Mouse (Mus musculus) mature B cell (primary cell): ENCODE data around the gene Ppm1n.

Experiments used
- in situ Hi-C: fragments of 300-500 bp; cut with MboI; formaldehyde crosslinking; loops from 2 replicates; pipeline ENCODE4 v1.14.3; 2019

The Ppm1n gene

GRCm38 (mm10) chr7:19282791-19283405 lies 3.0 kb upstream of the Ppm1n start:
- in situ Hi-C loops: loop anchor here (5.0 kb wide), 1 partner anchor 51 kb away; no protein-coding TSS in a partner anchor

GRCm38 (mm10) chr7:19282385-19282784 lies 2.5 kb upstream of the Ppm1n start, which contains the start of gene Rtn2:
TSS of gene Rtn2 (plus strand) at chr7:19282624.
- in situ Hi-C loops: loop anchor here (5.0 kb wide), 1 partner anchor 50 kb away; no protein-coding TSS in a partner anchor

DNA sequence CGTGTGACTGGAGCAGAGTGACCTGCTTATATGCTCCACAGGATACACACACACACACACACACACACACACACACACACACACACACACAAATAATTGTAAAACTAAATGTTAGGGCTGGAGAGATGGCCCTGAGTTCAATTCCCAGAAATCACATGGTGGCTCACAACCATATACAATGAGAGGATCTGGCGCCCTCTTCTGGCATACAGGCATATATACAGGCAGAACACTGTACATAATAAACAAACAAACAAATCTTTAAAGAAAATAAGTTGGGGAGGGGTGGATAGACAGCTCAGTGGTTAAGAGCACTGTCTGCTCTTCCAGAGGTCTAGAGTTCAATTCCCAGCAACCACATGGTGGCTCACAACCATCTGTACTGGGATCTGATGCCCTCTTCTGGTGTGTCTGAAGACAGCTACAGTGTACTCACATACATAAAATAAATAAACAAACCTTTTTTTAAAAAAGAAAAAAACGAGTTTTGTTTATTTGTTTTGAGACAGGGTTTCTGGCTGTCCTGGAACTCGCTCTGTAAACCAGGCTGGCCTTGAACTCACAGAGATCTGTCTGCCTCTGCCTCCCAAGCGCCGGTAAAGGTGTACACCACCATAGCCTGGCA lies 1.9 kb upstream of the Ppm1n start:
- in situ Hi-C loops: loop anchor here (5.0 kb wide), 1 partner anchor 49 kb away; no protein-coding TSS in a partner anchor

- in situ Hi-C loops: loop anchor here (10.0 kb wide), 1 partner anchor 114 kb away; the partner anchor contains the start of gene Gipr
Observed at GRCm38 (mm10) chr7:19279052-19279451, 812 bp downstream of the Ppm1n start.

GRCm38 (mm10) chr7:19276253-19276652 lies 3.6 kb downstream of the Ppm1n start:
- in situ Hi-C loops: loop anchor here (10.0 kb wide), 1 partner anchor 111 kb away; the partner anchor contains the start of gene Gipr

DNA sequence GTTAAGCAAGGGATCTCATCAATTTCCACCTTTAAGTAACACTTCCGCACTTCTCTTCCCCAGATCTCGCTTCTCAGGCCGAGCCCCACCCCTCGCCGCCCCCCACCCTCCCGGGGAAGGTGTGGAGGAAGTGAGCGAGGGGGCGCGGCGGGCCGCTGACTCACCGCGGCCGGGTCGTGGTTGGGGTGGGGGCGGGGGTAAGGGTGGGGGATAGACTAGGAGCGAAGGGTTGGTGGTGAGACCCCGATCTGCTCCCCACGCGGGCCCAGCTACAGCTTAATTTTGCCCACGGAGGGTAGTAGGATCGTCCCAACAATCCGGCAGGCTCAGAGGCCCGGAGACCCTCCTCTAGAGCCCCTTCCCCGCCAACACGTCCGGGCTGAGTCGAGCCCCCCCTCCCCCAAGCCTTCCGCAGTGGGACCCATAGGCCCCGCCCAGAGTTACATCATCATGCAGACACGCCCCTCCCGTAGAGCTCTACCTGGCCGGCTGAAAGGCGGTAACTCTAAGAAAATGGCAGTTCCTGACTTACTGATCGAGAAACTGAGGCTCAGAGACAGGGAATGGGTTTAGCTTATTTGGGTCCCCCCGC lies 7.6 kb downstream of the Ppm1n start:
- in situ Hi-C loops: loop anchor here (10.0 kb wide), 1 partner anchor 107 kb away; the partner anchor contains the start of gene Gipr

DNA sequence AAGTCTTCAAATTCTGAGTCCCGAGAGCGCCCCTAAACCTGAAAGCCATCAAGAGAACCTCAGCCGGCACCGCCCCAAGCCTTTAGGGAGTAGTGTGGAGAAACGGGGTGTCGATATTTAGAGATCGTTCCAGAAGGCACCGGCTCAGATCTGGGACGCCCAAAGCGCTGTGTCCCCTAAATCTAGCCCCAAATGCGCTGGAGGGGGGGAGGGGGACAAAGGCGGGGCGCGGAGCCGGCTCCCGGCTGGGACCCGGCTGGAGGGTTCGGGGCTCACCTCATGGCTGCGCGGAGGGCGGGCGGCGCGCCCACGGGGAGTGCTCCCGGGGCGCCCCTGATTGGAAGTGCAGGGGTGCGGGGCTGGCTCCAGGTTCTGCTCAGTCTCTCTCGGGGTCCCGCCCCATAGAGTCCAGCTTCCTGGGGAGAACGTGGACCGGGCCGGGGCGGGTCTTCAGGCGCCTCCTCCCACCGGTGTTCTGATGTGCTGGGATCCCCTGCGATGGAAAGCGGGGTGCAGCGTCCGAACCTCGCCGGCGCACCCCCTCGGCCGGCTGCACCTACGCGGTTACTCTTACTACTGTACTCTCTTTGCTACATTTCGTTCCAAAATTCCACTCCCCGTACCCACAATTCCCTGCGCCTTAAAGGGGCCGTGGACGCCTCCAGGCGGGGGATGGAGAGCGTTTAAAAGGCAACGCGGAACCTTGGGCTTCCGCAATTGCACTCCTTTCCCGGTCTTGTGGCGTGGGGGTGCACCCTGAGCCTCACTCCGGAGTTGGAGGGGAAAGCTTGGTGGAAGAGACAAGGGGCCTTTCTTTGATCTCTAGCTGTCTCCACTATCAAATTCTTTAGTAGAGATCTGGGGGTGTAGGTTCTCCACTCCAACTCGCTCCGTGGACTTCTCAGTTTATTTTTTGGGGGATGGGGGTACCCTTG lies 8.4 kb downstream of the Ppm1n start, which contains the start of gene Vasp:
Gene Vasp (minus strand): TSS at position 580 of the 935 bp plus-strand sequence.
- in situ Hi-C loops: loop anchor here (10.0 kb wide), 1 partner anchor 107 kb away; the partner anchor contains the start of gene Gipr

- in situ Hi-C loops: loop anchor here (10.0 kb wide), 1 partner anchor 106 kb away; the partner anchor contains the start of gene Gipr
Observed at GRCm38 (mm10) chr7:19270509-19271237, 9.2 kb downstream of the Ppm1n start.

DNA sequence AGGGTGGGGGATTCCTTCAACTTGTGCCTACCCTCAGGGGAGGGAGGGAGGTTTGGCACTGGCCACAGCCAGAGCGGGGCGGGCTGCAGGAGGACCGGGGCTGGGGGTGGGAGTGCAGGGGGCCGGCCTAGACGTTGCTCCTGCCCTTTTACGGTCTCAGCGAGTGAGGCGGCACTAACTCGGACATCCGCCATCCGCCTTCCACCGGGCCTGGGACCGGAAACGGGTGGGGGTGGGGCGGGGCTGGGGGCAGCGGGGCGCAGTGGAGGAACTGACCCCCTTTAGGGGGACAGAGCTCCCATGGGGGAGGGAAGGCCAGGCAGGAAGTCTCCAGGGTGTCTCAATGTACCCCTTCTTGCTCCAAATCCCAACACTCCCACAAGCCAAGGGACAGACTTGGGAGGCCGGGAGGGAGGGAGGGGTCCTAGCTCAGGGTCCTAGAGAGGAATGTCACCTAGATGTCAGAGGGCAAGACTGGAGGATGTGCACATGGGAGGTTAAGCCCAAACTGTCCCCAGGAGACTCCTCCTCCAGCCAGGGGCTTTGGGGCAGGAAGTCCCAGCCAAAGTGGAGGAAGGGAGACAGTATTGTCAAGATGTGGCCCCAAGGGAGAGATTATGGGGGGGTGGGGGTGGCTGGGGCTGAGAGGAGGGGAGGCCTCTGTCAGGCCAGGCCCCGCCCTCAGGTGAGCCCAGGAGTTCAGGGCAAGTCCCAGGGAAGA lies 10.0 kb downstream of the Ppm1n start:
- in situ Hi-C loops: loop anchor here (10.0 kb wide), 1 partner anchor 105 kb away; the partner anchor contains the start of gene Gipr

DNA sequence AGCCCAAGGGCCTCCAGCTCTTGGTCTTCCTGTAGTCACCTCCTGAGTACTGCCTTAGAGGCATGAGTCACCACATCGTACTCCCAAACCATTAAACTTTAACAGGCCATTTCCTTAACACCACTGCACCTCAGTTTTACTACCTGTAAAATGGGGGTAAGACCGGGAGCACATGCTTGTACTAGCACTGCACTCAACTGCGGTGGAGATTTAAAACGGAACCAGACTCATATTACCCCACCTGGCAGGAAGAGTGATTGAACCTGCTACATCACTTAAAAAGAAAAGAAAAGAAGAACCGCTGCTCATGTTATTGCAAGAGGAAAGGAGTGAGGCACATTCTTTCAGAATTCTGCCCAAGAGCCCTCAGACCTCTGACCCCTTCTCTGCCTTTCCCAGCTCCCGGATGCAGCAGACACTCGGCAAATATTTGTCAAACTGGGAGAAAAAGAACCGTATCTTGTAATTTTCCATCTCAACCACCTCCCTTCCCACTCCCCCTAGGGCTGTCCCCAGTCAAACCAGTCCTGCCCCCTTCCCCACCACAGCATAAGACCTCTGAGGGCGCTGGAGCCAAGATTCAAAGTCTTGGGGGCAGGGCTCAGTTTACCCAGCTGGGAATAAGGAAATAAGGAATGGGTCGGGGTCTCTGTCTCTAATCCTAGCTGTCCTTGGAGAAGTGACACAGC lies 10.7 kb downstream of the Ppm1n start:
- in situ Hi-C loops: no loop called here

DNA sequence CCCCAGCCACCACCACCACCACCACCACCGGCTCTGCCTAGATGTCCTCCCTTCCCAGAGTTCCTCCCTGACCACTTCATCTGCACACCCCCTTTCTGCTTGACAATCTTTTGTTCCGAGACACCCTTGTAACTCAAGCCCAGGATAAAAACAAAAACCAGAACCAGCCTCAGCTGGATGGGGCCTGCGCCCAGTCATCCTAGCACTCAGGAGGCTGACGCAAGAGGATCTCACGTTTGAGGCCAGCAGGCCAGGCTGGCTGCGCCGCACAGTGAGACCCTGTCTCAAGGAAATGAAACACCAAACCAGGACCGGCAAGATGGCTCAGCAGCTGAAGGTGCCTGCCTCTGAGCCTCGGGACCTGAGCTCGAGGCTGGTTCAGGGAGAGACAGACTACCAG lies 12.8 kb downstream of the Ppm1n start:
- in situ Hi-C loops: no loop called here

DNA sequence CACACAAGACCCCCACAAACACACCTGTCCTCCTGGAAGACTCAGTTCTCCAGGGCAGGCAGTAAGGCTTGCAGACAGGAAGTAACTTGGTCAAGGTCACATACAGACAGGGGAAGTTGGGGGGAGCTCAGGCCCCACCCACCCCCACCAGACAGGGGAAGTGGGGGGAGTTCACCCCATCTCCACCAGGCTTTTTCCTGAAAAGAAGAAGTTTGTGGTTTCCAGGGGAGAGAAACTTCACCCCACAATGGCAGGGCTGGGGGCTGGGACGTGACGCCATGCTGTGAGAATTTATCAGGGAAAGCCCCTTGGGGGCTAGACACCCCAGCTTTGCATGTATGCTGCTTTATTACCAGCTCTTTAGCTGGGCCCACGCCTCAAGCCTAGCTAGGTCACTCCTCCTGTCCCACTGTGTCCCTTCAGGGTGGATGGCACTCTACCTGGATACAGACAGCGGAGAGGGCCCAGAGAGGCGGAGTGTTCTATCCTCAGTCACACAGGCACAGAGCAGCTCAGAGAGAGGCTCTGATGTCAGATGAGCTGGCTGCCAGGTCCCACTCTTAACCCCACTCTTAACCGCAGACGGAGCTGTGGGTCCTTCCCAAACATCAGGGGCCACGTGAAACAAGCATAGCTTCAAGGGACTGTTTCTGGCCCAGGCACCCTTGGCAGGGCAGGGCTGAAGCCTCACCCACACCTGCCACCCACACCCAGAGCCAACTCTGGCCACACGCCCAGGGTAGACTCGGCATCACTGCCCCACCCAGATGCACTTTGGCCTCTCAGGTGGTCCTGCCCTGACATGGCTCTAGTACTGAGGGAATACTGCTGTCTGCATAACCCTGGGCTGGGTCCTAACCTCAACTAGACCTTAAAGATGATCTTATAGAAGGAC lies 13.7 kb downstream of the Ppm1n start:
- in situ Hi-C loops: no loop called here

DNA sequence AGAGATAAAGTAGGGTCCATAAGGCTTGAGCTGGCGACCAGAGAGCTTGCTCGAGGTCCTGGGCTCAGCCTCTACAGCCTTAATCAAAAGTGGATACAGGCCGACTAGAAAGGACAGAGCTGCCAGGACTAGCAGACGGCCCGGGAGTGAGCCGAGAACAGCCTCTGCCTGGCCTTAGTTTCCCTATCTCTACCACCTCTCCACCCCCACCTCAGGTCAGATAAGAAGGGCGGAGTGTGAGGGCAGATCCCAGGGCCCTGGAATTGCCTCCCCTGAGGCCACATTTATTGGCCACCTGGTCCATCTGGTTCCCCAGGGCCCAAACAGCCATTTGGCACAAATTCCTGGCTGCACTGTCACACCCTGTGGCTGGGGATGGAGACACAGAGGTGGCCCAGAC lies 14.7 kb downstream of the Ppm1n start:
- in situ Hi-C loops: no loop called here

GRCm38 (mm10) chr7:19258336-19258735 lies 21.5 kb downstream of the Ppm1n start:
- in situ Hi-C loops: no loop called here

GRCm38 (mm10) chr7:19257390-19258022 lies 22.4 kb downstream of the Ppm1n start:
- in situ Hi-C loops: no loop called here

GRCm38 (mm10) chr7:19256567-19256966 lies 23.3 kb downstream of the Ppm1n start:
- in situ Hi-C loops: no loop called here

DNA sequence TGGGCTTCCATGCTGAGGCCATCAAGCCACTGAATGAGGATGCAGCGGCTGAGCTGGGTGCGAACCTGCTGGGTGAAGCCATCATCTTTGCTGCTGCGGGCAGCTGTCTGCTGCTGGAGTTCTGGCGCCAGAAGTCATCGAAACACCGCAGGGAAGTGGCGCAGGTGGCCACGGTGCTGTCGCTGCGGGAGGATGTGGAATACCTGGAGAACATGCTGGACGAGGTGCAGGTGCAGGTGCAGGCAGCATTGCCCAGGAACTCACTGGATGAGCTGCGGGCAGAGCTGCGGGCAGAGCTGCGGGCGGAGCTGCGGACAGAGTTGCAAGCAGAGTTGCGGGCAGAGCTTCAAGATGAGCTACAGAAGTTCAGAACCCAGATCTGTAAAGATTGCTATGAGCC lies 24.5 kb downstream of the Ppm1n start:
- in situ Hi-C loops: no loop called here

GRCm38 (mm10) chr7:19253437-19253836 lies 26.4 kb downstream of the Ppm1n start:
- in situ Hi-C loops: no loop called here
